Mouse (Mus musculus) lung, postnatal 4 days (tissue): ENCODE measurements around the gene Slc7a7.

Experiments used
- DNase-seq, 2 experiments: peaks; one replicate each; pipeline ENCODE4 v3.0.0; 2021

The Slc7a7 gene

DNA sequence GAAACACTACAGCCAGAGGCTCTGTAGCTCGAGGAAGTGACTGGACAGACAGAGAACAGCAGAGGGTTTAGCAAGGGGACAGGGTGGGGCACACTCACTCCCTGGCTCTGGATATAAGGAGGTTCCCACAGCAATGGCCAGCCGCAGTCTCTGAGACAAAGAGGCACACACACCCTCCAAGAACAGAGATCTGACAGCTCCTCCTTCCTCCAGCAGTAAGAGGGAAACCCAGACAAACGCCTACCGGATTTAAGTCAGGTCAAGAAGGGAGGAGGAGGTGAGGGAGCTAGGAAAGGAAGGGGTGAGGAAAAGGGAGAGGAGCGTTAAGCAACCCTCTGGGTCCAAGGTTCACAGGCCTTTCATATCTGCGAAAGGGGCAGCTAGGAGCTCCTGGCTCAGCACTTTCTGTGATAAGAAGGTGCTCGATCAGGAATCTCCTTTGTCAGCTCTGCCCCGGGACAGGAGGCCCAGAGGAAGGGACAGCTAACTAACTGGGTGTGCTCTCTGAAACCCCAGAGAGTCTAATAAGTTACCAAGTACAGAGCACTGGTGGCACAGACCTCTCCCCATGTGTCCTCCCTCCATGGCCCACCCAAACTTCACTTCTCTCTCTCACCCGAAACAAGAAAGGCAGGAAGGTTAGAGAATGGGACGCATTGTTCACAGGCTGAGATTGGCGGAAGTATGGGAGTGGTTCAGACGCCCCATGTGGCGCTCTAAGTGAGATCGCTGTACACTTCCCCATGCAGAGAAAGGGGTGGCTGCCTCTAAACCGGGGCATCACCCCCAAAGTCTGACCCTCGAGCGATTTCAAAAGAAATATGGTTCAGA is 7.4 kb downstream of the Slc7a7 start:
- peak; percentile 70 to 74 for DNase-seq

- peak; percentile 33 to 40 for DNase-seq
These were observed 8.4 kb downstream of the Slc7a7 start for GRCm38 (mm10) chr14:54409057-54409645.

DNA sequence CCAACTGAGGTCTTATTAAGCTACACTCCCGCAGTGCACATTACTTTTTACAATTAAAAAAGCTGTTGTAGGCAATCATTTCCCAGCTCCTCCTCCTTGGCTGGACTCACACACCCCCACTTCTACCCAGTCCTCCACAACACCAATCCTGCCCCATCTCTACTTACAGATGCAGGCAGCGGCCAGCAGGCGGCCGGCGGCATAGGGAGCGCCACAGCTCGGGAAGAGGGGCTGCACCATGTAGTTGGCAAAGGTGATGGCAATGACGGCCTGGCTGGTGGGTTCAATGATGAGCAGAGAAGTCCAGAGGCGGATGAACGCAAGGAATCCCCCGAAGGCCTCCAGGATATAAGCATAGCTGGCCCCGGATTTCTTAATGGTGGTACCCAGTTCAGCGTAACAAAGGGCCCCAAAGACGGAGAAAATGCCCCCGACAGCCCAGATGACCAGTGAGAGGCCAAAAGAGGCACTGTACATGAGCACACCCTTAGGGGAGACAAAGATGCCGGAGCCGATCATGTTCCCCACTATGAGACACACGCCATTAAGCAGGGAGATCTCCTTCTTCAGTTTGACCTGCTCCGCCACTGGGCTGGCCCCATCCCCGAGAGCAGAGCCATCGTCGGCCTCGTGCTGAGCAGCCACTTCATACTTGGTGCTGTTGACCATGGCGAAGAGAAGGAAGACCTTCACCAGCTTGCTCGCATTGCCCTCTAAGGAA is 9.1 kb downstream of the Slc7a7 start:
- DNase-seq: peak in 1 of 2 experiments; percentile 34

DNA sequence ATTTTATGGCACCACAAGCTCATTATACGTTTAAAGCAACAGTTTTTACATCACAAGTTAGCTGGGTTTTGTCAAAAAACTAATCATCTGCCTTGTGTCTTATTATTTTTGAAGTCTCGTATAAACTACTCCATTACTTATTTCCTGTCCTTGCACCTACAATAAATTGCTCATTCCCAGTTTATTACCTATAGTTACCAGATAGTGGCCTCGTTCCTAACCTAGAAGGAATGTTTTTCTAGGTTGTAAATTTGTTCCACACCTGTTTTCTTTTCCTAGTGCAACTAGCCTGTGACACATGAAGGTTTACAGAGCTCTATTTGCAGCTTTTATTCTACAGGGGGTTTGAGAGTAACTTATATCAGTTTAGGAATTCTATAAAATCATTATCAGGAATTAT is 15.9 kb downstream of the Slc7a7 start:
- no peak for DNase-seq

GRCm38 (mm10) chr14:54398921-54399382 is 18.6 kb downstream of the Slc7a7 start:
- no peak for DNase-seq

DNA sequence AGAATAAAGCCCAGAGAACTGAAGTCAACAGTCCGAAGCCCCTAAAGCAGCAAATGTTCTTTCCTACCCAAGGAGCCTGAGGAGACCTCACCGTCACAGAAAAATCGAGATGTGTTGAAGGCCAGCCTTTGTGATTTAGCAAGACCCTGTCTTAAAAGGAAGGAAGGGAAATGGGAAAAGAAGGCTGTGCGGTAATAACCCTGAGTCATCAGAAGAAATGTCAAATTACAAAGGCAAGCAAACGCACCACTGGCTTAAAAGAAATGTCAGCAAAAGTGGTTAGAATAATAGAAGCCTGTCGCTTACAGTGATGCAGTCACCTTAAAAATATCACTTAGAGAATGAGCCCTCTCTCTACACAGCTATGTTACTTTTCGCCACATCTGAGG is 19.1 kb downstream of the Slc7a7 start:
- DNase-seq: no peak

- DNase-seq: no peak
These were observed 19.6 kb downstream of the Slc7a7 start for GRCm38 (mm10) chr14:54397872-54398527.

- no peak for DNase-seq
These were observed 20.9 kb downstream of the Slc7a7 start for GRCm38 (mm10) chr14:54396685-54397084.

DNA sequence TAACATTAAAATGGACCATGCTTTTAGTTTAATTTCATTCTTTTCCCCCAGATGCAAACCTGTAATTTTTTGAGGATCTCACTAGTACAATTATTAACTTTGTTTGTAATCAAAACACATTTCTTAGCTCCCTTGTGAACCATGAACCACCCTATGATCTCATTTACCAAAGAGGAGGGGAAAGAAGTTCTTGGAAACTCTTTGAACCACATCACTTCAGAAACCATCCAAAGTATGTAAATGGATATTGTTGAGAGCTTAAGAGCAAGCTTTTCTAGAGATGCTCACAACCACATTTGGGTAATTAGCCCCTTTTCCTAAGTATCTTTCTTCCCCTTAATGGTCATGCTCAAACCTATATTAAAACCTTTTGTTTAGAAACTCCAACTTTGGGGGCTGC is 23.3 kb downstream of the Slc7a7 start:
- DNase-seq: no peak

GRCm38 (mm10) chr14:54393794-54394193 is 23.8 kb downstream of the Slc7a7 start:
- DNase-seq: no peak

GRCm38 (mm10) chr14:54390843-54391242 is 26.7 kb downstream of the Slc7a7 start:
- no peak for DNase-seq

DNA sequence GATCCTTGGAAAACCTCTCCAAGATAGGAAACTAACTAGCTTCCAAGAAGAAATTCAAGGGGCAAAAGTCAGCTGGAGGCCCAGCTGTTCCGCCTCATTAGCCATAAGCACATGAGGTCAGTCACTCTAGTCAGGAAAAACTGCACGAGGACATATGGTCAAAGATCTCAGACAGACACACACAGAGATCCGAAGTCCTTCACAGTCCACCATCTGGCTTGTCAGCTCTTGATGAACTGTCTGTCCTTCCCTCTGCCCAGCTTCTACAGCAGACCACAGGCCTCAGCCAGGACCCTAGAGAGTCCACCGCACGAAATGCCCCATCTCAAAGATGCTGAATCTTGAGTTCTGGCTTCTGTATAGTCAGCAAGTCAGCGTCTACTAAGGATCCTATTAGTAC is 30.0 kb downstream of the Slc7a7 start:
- DNase-seq: no peak

DNA sequence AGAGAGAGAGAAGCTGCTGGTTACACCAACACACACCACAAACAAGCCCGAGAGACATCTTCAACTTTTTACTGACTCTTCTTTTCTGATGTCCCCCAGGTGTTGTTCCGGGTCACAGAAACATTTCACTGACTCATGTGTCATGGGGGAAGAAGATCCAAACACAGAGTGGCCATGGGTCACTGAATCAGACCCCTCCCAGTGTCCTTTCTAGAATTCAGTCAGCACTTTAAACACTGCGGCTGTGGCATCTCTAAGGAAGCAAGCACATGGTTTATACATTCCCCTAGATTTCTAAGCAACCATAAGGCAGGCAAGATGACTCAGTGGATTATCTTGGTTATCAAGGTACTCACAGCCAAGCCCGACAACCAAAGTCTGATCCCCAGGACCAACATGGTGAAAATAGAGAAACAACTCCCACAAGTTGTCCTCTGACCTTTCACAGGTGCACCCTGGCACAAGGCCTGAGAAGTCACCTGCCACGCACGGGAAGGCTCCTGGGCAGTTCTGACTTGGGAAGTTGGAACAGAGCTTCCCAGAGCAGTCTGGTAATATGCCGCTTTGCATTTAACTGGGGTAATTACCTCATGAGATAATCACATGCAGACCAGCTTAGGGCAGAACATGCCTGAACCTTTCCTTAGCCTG is 31.5 kb downstream of the Slc7a7 start:
- no peak for DNase-seq

DNA sequence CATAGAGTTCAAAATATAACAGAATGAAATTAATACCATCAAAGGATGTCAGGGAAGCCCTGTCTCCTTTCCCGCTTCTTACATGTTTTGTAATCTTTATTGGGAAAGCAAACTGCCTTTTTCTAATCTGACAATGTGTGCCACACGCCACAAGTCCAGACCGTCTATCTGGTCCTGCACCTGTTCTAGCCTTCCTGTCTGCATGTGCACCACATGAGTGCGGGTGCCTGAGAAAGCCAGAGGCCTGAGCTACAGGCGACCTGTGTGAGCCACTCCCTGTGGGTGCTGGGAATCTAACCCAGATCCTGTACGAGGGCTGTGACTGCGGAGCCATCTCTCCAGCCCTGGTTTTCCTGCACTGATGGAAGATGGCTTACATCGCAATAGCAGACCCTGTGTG is 33.2 kb downstream of the Slc7a7 start:
- DNase-seq: no peak

DNA sequence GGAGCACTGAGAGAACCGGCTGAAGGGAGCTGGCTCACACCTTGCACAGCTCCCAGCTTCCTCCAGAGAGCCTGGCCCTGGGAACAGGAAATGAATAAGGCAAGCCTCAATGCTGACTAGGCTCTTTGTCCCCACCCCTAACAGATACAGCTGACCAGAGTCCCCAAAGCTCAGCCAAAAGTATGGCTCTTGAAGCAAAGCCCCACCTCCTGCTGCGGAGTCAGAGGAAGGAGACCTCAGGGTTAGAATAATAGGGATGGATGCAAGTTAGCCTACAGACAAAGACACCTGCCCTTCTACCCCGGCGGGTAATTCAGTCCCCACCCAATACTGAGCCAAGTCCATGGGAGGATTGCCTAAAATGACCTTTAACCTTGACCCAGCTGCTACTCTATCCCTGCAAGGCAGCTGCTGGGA is 34.2 kb downstream of the Slc7a7 start:
- no peak for DNase-seq

GRCm38 (mm10) chr14:54382641-54383040 is 34.9 kb downstream of the Slc7a7 start:
- DNase-seq: no peak

DNA sequence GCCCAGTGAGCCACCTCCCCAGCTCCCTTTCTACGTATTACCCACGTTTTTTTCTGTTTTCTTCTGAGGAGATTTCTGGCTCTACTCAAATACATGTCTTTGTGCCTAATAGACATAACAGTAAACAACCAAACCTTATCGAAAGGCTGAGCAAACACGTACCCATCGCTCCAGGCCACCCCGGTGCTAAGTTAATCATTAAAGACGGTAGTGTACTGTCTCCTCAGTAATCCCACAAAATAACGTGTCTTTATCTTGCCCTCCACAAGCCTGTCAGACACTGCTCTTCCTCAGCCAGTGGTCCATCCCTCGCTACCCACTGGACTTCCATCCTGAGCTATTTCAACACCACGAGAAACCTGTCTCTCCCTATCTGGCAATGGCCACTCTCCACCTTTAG is 35.8 kb downstream of the Slc7a7 start:
- DNase-seq: no peak

GRCm38 (mm10) chr14:54380616-54381015 is 37.0 kb downstream of the Slc7a7 start:
- no peak for DNase-seq

- DNase-seq: no peak
These were observed 38.0 kb downstream of the Slc7a7 start for GRCm38 (mm10) chr14:54379571-54379970.

DNA sequence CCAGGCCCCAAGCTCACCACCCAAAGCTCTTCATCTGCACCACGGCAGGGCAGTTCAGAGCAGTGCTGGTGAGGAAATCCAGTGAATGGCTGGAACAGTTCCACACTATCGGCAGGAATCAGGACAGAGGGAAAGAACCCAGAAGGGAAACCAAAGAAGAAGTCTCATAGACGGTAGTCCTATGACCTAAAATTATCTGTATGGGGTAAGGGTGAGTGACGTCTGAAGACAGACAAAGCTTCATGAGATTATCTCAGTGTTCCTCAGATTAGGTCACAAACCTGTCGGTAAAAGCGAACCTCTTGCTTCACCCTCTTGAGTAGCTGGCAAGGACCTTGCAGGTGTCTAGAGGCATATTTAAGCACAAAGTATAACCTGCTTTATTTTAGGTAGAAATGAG is 40.4 kb downstream of the Slc7a7 start:
- DNase-seq: no peak

- DNase-seq: peak in 1 of 2 experiments; percentile 60
These were observed 41.7 kb downstream of the Slc7a7 start for GRCm38 (mm10) chr14:54375916-54376315.

DNA sequence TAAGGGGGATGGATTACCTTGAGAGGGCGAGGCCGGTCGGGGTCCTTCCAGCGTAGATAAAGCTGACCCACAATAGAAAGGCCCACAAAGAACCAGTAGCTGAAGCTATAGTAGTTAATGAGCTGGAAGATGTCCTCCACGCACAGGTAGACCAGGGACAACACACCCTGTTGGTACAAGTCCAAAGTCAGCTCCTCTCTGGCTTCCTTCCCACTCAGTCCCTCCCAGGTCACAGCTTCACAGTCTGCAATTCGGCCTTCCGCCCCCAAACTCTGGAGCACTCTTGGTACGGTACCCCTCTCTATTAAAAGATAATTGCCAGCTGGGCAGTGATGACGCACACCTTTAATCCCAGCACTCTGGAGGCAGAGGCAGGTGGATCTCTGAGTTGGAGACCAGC is 44.7 kb downstream of the Slc7a7 start:
- DNase-seq: no peak

DNA sequence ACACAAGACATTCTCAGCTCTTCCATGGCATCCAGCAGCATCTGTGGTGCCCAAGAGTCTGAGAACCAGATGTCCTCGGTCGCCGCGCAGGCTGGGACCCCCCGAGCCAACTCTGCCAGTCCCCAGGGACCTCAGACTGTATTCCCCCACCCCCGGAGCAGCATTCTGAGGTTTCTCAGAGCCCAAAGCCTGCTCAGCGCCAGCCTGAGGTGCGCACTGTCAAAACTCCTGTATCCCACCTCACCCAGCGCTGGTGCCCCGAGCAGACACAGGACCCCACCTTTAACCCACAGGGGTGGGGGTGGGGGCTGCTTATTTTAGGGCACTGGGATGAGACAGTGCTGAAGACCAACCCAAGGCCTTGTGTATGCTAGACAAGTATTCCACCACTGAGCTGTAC is 46.1 kb downstream of the Slc7a7 start:
- no peak for DNase-seq
